Mouse (Mus musculus) lung, postnatal 0 days (tissue): ENCODE measurements at regions not wholly inside any gene's neighbourhood (a gene's known extent, or its start where the extent isn't known, plus 50 kb on each side); places are given as distances from the start of the nearest gene placed in this dataset.

Source experiments
- CTCF ChIP-seq: IDR thresholded peaks from 2 replicates; pipeline ENCODE4 v1.5.1; 2016; ENCODE audit warnings: antibody characterized with exemption, mild to moderate bottlenecking
- EP300 ChIP-seq: IDR thresholded peaks from 2 replicates; pipeline ENCODE4 v1.6.1; 2016; ENCODE audit warnings: antibody characterized with exemption, mild to moderate bottlenecking, control low read depth

- no peak for TF ChIP-seq CTCF
- TF ChIP-seq EP300 = no peak
Observed at GRCm38 (mm10) chr6:100157288-100157687, 130.0 kb downstream of the Rybp start.
